Mouse (Mus musculus): ENCODE data around the gene Tbck. TPM values are rescaled to one million over a fixed set of nuclear protein-coding genes. Genes with fewer than 3 reads are reported as not detected.

Gene Tbck
- polyA plus RNA-seq, 1 experiment from 2014 or later = 14.5 TPM

DNA sequence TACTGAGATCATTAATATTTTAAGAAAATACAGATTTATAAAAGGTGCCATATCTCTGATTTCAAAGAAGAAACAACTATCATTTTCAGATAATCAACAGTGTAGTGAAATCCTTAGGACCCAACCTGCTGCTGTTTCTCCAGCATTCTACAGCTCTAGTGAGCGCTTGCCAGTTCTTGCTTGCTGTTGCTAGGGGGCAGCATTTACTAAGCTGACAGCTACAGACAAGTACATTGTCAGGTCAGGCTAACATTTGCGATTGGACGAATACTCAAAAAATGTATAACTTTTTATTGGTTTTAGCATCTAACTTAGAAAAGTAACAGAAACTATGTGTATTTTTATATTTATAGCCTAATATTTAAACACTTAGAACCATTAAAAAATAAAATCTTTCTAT lies 63.1 kb downstream of the Tbck start:
- WGBS = 17% methylated on average over 3 of the region's 3 CpGs
- Histone ChIP-seq H3K4me1 (ENCODE audit: control insufficient read depth, insufficient read depth, low read length) (peaks cover 9% of the 10 kb centered on the region), H3K27me3 (ENCODE audit: control insufficient read depth, insufficient read depth, low read length) (no peaks in the 10 kb centered on the region), H3K4me2 (ENCODE audit: low read depth, low read length) (no peak overlapping the region), H3K4me3 (ENCODE audit: low read length) (no peak overlapping the region), H3K9ac (ENCODE audit: low read length) (no peak overlapping the region), H3K27ac (ENCODE audit: low read length) (no peak overlapping the region), H3K36me3 (ENCODE audit: control insufficient read depth, insufficient read depth) (peaks cover 3% of the 10 kb centered on the region; the same call in 1 of the 2 replicates), H3K9me3 (replicated peaks; ENCODE audit: control insufficient read depth, low read length) (no peaks in the 10 kb centered on the region)
- ATAC-seq (replicated peaks; ENCODE audit: extremely low read depth, insufficient read depth, low FRiP score) = peak; percentile 76

GRCm38 (mm10) chr3:132747766-132748165 lies 63.8 kb downstream of the Tbck start:
- Histone ChIP-seq H3K36me3 (ENCODE audit: control insufficient read depth, insufficient read depth) (peaks cover 2% of the 10 kb centered on the region; the same call in 1 of the 2 replicates), H3K4me1 (ENCODE audit: control insufficient read depth, insufficient read depth, low read length) (peaks cover 9% of the 10 kb centered on the region), H3K4me3 (ENCODE audit: low read length) (no peak overlapping the region), H3K27ac (ENCODE audit: low read length) (peak overlapping the region; percentile 51; the same call in 1 of the 2 replicates), H3K4me2 (ENCODE audit: low read depth, low read length) (peak overlapping the region; percentile 39), H3K27me3 (ENCODE audit: control insufficient read depth, insufficient read depth, low read length) (no peaks in the 10 kb centered on the region), H3K9ac (ENCODE audit: low read length) (no peak overlapping the region), H3K9me3 (replicated peaks; ENCODE audit: control insufficient read depth, low read length) (no peaks in the 10 kb centered on the region)
- 21% methylated on average over 14 of the region's 14 CpGs for WGBS
- ATAC-seq (replicated peaks; ENCODE audit: extremely low read depth, insufficient read depth, low FRiP score) = 0 out of 2 replicates have a peak, but pooled peaks have one; percentile 63

DNA sequence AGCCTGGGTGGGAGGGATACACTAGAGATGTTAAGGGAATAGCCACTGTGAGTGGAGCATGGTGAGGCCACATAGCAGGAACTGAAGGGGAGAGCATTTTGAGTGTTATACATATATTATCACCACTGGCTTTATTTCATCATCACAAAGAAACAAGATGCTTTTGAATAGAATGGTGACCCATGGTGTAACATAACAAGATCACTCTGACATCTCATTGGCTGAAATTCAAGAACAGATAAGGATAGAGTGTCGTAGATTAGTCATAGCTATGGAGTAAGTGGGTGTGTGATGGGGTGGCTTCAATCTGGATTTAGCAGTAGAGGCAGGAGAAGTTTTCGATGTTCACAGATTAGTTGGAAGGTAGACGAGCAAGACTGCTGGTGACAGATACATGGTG lies 64.8 kb downstream of the Tbck start:
- no peak overlapping the region for H3K27ac ChIP-seq (ENCODE audit: low read length)
- no peaks in the 10 kb centered on the region for H3K36me3 ChIP-seq (ENCODE audit: control insufficient read depth, insufficient read depth)
- ATAC-seq (replicated peaks; ENCODE audit: extremely low read depth, insufficient read depth, low FRiP score) = no peak
- H3K4me1 ChIP-seq (ENCODE audit: control insufficient read depth, insufficient read depth, low read length) = peaks cover 9% of the 10 kb centered on the region
- H3K27me3 ChIP-seq (ENCODE audit: control insufficient read depth, insufficient read depth, low read length) = no peaks in the 10 kb centered on the region
- no peaks in the 10 kb centered on the region for H3K9me3 ChIP-seq (replicated peaks; ENCODE audit: control insufficient read depth, low read length)
- no peak overlapping the region for H3K4me2 ChIP-seq (ENCODE audit: low read depth, low read length)
- WGBS = 62% methylated on average over 3 of the region's 3 CpGs
- no peak overlapping the region for H3K4me3 ChIP-seq (ENCODE audit: low read length)
- H3K9ac ChIP-seq (ENCODE audit: low read length) = no peak overlapping the region

GRCm38 (mm10) chr3:132752772-132753171 lies 68.8 kb downstream of the Tbck start:
- Histone ChIP-seq H3K27ac (ENCODE audit: low read length) (no peak overlapping the region), H3K4me3 (ENCODE audit: low read length) (no peak overlapping the region), H3K4me2 (ENCODE audit: low read depth, low read length) (no peak overlapping the region), H3K9me3 (replicated peaks; ENCODE audit: control insufficient read depth, low read length) (no peaks in the 10 kb centered on the region), H3K27me3 (ENCODE audit: control insufficient read depth, insufficient read depth, low read length) (no peaks in the 10 kb centered on the region), H3K4me1 (ENCODE audit: control insufficient read depth, insufficient read depth, low read length) (peaks cover 4% of the 10 kb centered on the region), H3K36me3 (ENCODE audit: control insufficient read depth, insufficient read depth) (no peaks in the 10 kb centered on the region), H3K9ac (ENCODE audit: low read length) (no peak overlapping the region)
- WGBS = 71% methylated on average over 4 of the region's 4 CpGs
- no peak for ATAC-seq (replicated peaks; ENCODE audit: extremely low read depth, insufficient read depth, low FRiP score)

- H3K4me2 ChIP-seq (ENCODE audit: low read depth, low read length) = no peak overlapping the region
- H3K9ac ChIP-seq (ENCODE audit: low read length) = no peak overlapping the region
- H3K4me3 ChIP-seq (ENCODE audit: low read length) = no peak overlapping the region
- no peaks in the 10 kb centered on the region for H3K9me3 ChIP-seq (replicated peaks; ENCODE audit: control insufficient read depth, low read length)
- WGBS = 73% methylated on average over 1 of the region's 1 CpGs
- H3K27me3 ChIP-seq (ENCODE audit: control insufficient read depth, insufficient read depth, low read length) = no peaks in the 10 kb centered on the region
- no peaks in the 10 kb centered on the region for H3K36me3 ChIP-seq (ENCODE audit: control insufficient read depth, insufficient read depth)
- H3K4me1 ChIP-seq (ENCODE audit: control insufficient read depth, insufficient read depth, low read length) = no peaks in the 10 kb centered on the region
- ATAC-seq (replicated peaks; ENCODE audit: extremely low read depth, insufficient read depth, low FRiP score) = no peak
- no peak overlapping the region for H3K27ac ChIP-seq (ENCODE audit: low read length)
Measured at GRCm38 (mm10) chr3:132756274-132756673, 72.3 kb downstream of the Tbck start.

GRCm38 (mm10) chr3:132766033-132766726 lies 82.2 kb downstream of the Tbck start:
- no peaks in the 10 kb centered on the region for H3K9me3 ChIP-seq (replicated peaks; ENCODE audit: control insufficient read depth, low read length)
- H3K4me3 ChIP-seq (ENCODE audit: low read length) = no peak overlapping the region
- H3K4me2 ChIP-seq (ENCODE audit: low read depth, low read length) = no peak overlapping the region
- no peak overlapping the region for H3K9ac ChIP-seq (ENCODE audit: low read length)
- no peaks in the 10 kb centered on the region for H3K27me3 ChIP-seq (ENCODE audit: control insufficient read depth, insufficient read depth, low read length)
- no peaks in the 10 kb centered on the region; the same call in 1 of the 2 replicates for H3K36me3 ChIP-seq (ENCODE audit: control insufficient read depth, insufficient read depth)
- H3K4me1 ChIP-seq (ENCODE audit: control insufficient read depth, insufficient read depth, low read length) = no peaks in the 10 kb centered on the region
- ATAC-seq (replicated peaks; ENCODE audit: extremely low read depth, insufficient read depth, low FRiP score) = no peak
- H3K27ac ChIP-seq (ENCODE audit: low read length) = no peak overlapping the region
- 91% methylated on average over 17 of the region's 17 CpGs for WGBS

DNA sequence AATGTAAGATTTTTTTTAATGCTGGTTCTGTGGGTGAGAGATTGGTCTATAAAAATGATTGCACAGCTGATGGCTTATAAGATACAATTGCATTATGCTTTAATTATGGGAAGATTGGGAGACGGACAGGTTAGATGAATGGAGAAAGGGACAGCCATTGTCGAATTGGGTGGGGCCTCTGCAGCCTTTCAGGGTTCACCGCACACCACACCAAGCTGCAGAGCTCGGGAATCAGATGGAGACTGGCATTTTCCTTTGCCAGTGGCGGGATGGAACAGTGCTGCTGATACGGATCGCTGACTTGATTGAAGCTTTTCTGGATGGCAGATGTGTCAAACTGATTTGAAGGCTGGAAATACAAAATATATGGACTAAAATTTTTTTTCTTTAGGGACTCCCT lies 88.1 kb downstream of the Tbck start:
- Histone ChIP-seq H3K27me3 (ENCODE audit: control insufficient read depth, insufficient read depth, low read length) (no peaks in the 10 kb centered on the region), H3K27ac (ENCODE audit: low read length) (no peak overlapping the region), H3K9ac (ENCODE audit: low read length) (no peak overlapping the region), H3K4me2 (ENCODE audit: low read depth, low read length) (no peak overlapping the region), H3K4me1 (ENCODE audit: control insufficient read depth, insufficient read depth, low read length) (no peaks in the 10 kb centered on the region), H3K9me3 (replicated peaks; ENCODE audit: control insufficient read depth, low read length) (no peaks in the 10 kb centered on the region), H3K36me3 (ENCODE audit: control insufficient read depth, insufficient read depth) (peaks cover 5% of the 10 kb centered on the region), H3K4me3 (ENCODE audit: low read length) (no peak overlapping the region)
- no peak for ATAC-seq (replicated peaks; ENCODE audit: extremely low read depth, insufficient read depth, low FRiP score)
- 89% methylated on average over 7 of the region's 7 CpGs for WGBS

GRCm38 (mm10) chr3:132776686-132777085 lies 92.7 kb downstream of the Tbck start:
- Histone ChIP-seq H3K27ac (ENCODE audit: low read length) (no peak overlapping the region), H3K36me3 (ENCODE audit: control insufficient read depth, insufficient read depth) (peaks cover 9% of the 10 kb centered on the region; the same call in 1 of the 2 replicates), H3K9ac (ENCODE audit: low read length) (no peak overlapping the region), H3K4me1 (ENCODE audit: control insufficient read depth, insufficient read depth, low read length) (no peaks in the 10 kb centered on the region), H3K27me3 (ENCODE audit: control insufficient read depth, insufficient read depth, low read length) (no peaks in the 10 kb centered on the region), H3K9me3 (replicated peaks; ENCODE audit: control insufficient read depth, low read length) (no peaks in the 10 kb centered on the region), H3K4me3 (ENCODE audit: low read length) (no peak overlapping the region), H3K4me2 (ENCODE audit: low read depth, low read length) (no peak overlapping the region)
- no peak for ATAC-seq (replicated peaks; ENCODE audit: extremely low read depth, insufficient read depth, low FRiP score)
- WGBS = 83% methylated on average over 7 of the region's 7 CpGs

DNA sequence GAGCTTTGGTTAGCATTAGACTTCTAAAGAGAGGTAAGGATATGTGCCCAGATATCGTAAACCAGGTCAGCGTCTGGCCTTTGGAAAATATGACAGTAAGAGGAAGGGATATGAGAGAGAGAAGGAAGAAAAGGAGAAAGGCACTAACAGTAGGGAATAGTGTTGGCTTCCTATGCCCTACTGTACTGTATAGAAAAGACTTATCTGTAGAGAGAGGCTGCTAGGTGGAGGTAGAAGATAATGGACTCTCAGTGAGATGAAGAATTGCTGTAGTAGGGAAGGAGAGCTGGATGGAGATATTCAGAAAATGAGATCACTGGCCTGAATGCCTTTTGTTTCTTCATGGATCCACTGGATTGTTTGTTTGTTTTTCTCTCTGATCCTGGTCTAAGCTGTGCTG lies 97.2 kb downstream of the Tbck start:
- H3K4me2 ChIP-seq (ENCODE audit: low read depth, low read length) = no peak overlapping the region
- H3K27ac ChIP-seq (ENCODE audit: low read length) = no peak overlapping the region
- ATAC-seq (replicated peaks; ENCODE audit: extremely low read depth, insufficient read depth, low FRiP score) = no peak
- 92% methylated on average over 2 of the region's 2 CpGs for WGBS
- H3K27me3 ChIP-seq (ENCODE audit: control insufficient read depth, insufficient read depth, low read length) = no peaks in the 10 kb centered on the region
- H3K36me3 ChIP-seq (ENCODE audit: control insufficient read depth, insufficient read depth) = 0 out of 2 replicates have a peak, but pooled peaks cover 3% of the 10 kb centered on the region
- H3K9ac ChIP-seq (ENCODE audit: low read length) = no peak overlapping the region
- no peak overlapping the region for H3K4me3 ChIP-seq (ENCODE audit: low read length)
- H3K4me1 ChIP-seq (ENCODE audit: control insufficient read depth, insufficient read depth, low read length) = no peaks in the 10 kb centered on the region
- no peaks in the 10 kb centered on the region for H3K9me3 ChIP-seq (replicated peaks; ENCODE audit: control insufficient read depth, low read length)
